Mouse (Mus musculus): ENCODE measurements around the gene Pim2.
"Not testable (repeated sequence)": the region's sequence is repeated elsewhere in the genome, so short reads cannot be mapped to it uniquely, and the experiment has no call there.

The Pim2 gene

GRCm38 (mm10) chrX:7907735-7908134 is 29.7 kb downstream of the Pim2 start, which contains the start of gene Gm10491:
TSS of gene Gm10491 (minus strand) at chrX:7907835.
- DNase-seq (ENCODE audit: low spot score), result no peak

- DNase-seq (ENCODE audit: low spot score), result not testable (repeated sequence)
Observed at GRCm38 (mm10) chrX:7909242-7909641, 31.2 kb downstream of the Pim2 start, which contains the start of gene Gm10490. TSS of gene Gm10490 (plus strand) at chrX:7909542.

GRCm38 (mm10) chrX:7910473-7910872 is 32.4 kb downstream of the Pim2 start:
- DNase-seq (ENCODE audit: low spot score), result no peak

DNA sequence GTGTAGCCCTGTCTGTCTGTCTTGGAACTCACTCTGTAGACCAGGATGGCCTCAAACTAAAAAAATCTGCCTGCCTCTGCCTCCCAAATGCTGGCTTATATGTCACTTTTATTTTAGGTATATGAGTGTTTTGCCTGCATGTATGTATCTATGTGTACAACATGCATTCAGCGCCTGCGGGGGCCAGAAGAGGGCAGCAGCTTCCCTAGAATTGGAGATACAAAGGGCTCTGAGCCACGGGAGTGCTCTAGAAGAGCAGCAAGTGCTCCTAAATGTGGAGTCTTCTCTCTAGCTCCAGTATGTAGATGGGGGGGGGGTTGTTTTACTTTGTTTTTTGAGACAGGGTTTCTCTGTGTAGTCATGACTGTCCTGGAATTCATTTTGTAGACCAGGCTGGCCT is 37.6 kb downstream of the Pim2 start:
- DNase-seq (ENCODE audit: low spot score), result not testable (repeated sequence)

- not testable (repeated sequence) for DNase-seq (ENCODE audit: low spot score)
Observed at GRCm38 (mm10) chrX:7917960-7918359, 39.9 kb downstream of the Pim2 start.

DNA sequence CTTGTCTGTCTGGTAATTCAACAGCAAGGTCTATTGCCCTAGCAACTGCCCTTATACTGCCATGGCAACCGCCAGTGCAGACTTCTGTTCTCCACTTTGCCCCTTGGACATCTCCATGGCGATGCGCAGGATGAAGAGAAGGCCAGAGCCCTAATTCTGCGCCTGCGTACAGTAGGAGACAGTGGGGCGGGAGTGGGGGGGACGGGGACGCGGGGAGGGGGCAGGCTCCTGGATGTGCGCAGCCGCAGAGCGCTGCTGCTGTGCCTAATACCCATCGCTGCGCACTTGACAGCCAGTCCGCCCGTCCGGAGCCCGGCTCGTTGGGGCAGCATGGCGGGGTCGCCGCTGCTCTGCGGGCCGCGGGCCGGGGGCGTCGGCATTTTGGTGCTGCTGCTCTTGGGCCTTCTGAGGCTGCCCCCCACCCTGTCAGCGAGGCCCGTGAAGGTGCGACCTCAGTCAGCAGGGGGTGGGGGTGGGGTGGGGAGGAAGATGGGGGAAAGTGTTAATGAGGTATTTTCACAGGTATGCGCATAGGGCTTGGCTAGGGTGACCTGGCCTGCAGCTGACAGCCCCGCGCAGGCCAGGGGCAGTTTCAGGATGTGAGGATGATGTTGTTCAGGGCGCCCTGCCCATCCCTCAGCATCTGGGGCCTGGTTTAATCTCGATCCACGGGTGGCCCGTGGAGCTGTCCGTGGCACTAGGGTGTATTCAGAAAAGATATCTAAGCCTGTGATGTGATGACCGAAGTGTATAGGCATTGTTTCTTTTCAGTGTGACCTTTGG is 41.7 kb downstream of the Pim2 start, which contains the start of gene Pcsk1n:
Gene Pcsk1n, plus strand, starts transcription at position 222 of the 783 bp plus-strand sequence.
- no peak for DNase-seq (ENCODE audit: low spot score)

- no peak for DNase-seq (ENCODE audit: low spot score)
Observed at GRCm38 (mm10) chrX:7922032-7922431, 44.0 kb downstream of the Pim2 start.

DNA sequence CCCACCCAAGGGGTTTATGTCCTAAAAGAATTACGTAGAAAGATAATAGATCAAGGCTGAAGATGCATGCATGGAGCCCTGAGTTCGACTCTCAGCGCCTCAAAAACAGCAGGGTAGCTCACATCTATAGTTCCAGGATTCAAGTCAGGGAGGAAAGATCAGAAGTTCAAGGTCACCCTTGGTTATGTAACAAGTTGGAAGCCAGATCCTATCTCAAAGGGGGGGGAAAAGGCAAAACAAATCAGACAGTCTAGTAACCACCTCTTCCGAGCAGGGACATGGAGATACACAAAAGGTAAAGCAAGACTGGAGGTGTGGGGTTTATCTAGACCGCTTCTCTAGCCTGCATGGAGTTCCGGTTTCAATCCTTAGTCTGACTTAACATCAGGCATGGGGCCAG is 48.2 kb downstream of the Pim2 start:
- no peak for DNase-seq (ENCODE audit: low spot score)

DNA sequence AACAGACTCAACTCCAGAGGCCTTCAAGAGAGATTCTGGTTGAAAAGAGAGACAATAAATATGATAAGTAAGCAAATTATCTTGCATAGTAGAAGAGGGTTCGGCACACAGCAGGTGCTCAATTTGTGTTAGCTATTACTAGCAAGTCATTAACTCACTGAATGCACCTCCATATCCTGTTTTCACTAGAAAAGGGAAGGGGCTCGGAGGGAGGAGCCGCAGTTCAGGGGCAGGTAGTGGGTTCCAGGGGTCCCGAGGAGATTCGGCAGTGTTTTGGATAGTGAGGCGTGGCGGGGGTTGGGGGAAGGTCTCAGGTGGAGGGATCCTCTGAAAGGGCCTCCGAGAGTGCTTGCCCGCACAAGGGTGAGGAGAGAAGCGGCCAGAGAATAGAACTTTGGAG is 49.1 kb downstream of the Pim2 start:
- no peak for DNase-seq (ENCODE audit: low spot score)

GRCm38 (mm10) chrX:7928270-7928790 is 50.3 kb downstream of the Pim2 start, which contains the start of gene Eras:
TSS of gene Eras (minus strand) at chrX:7928607.
- no peak for DNase-seq (ENCODE audit: low spot score)
